Mouse (Mus musculus) embryonic facial prominence, embryonic 11.5 days (tissue): ENCODE measurements around the gene Lurap1l. TPM values are rescaled to one million over a fixed set of nuclear protein-coding genes. Genes with fewer than 3 reads are reported as not detected.

Source experiments
- ATAC-seq: fragments of 200-750 bp; cut with Nextera tagmentation; replicated peaks from 2 replicates; pipeline ENCODE4 v1.8.0; 2017; ENCODE audit warnings: low read depth; ENCODE audit not compliant: insufficient number of reproducible peaks, low FRiP score, low TSS enrichment
- DNase-seq: peaks from one replicate; pipeline ENCODE4 v3.0.0-alpha.2; 2015; ENCODE audit warnings: low spot score
- H3K27ac ChIP-seq: fragments of 300-500 bp; sonication (generic); replicated peaks from 2 replicates; pipeline ENCODE4 v1.5.1; 2014; ENCODE audit warnings: mild to moderate bottlenecking, low read depth, low read length, control low read depth
- H3K27me3 ChIP-seq: fragments of 300-500 bp; sonication (generic); 2 replicates; pipeline ENCODE4 v1.6.1; 2014; ENCODE audit warnings: mild to moderate bottlenecking, low read length, moderate library complexity, mixed read lengths; ENCODE audit not compliant: control insufficient read depth, insufficient read depth
- H3K36me3 ChIP-seq: fragments of 300-500 bp; sonication (generic); replicated peaks from 2 replicates; pipeline ENCODE4 v1.6.1; 2014; ENCODE audit warnings: low read depth, mild to moderate bottlenecking, low read length, moderate library complexity, mixed read lengths; ENCODE audit not compliant: control insufficient read depth, insufficient read depth
- H3K4me1 ChIP-seq: fragments of 300-500 bp; sonication (generic); 2 replicates; pipeline ENCODE4 v1.6.1; 2014; ENCODE audit warnings: low read length, mixed read lengths; ENCODE audit not compliant: control insufficient read depth, insufficient read depth
- H3K4me2 ChIP-seq: fragments of 300-500 bp; sonication (generic); 2 replicates; pipeline ENCODE4 v1.6.1; 2014; ENCODE audit warnings: low read depth, mild to moderate bottlenecking, control low read depth, low read length, moderate library complexity
- H3K4me3 ChIP-seq: fragments of 300-500 bp; sonication (generic); 2 replicates; pipeline ENCODE4 v1.5.1; 2014; ENCODE audit warnings: low read depth, low read length, control low read depth
- H3K9ac ChIP-seq: fragments of 300-500 bp; sonication (generic); replicated peaks from 2 replicates; pipeline ENCODE4 v1.6.1; 2014; ENCODE audit warnings: mild to moderate bottlenecking, control low read depth, low read length
- H3K9me3 ChIP-seq: fragments of 300-500 bp; sonication (generic); replicated peaks from 2 replicates; pipeline ENCODE4 v1.6.1; 2016; ENCODE audit warnings: mild to moderate bottlenecking, low read length, inconsistent platforms, mixed read lengths; ENCODE audit not compliant: control insufficient read depth
- WGBS: fragments of 180-500 bp; shearing (Covaris S2); extraction: QIAGEN DNeasy Blood & Tissue Kit; methylation state at CpG from one replicate; pipeline ENCODE4 v1.1.7; 2014; 5-methylcytosine and 5-hydroxymethylcytosine counted together
- polyA plus RNA-seq: library from polyadenylated mRNA; unstranded; fragments of >200 nt; fragmentation: Nextera tagmentation; extraction: Ambion mirVana; gene quantifications from 2 replicates; pipeline ENCODE4 v1.2.1, GENCODE M21; 2014

Lurap1l gene
- polyA plus RNA-seq, 1 experiment from 2014 or later, result 3.8 TPM

GRCm38 (mm10) chr4:80941978-80942377 is 31.5 kb downstream of the Lurap1l start:
- no peaks in the 10 kb centered on the region for H3K9me3 ChIP-seq
- no peaks in the 10 kb centered on the region for H3K36me3 ChIP-seq
- ATAC-seq (no peak), DNase-seq (no peak)
- no peak overlapping the region for H3K4me3 ChIP-seq
- no peak overlapping the region for H3K27ac ChIP-seq
- H3K9ac ChIP-seq, result no peak overlapping the region
- no peaks in the 10 kb centered on the region for H3K4me1 ChIP-seq
- 84% methylated on average over 3 of the region's 3 CpGs for WGBS
- no peaks in the 10 kb centered on the region for H3K27me3 ChIP-seq
- no peak overlapping the region for H3K4me2 ChIP-seq

- Histone ChIP-seq H3K27ac (no peak overlapping the region), H3K4me1 (no peaks in the 10 kb centered on the region), H3K36me3 (no peaks in the 10 kb centered on the region), H3K9ac (no peak overlapping the region), H3K9me3 (no peaks in the 10 kb centered on the region), H3K27me3 (no peaks in the 10 kb centered on the region), H3K4me3 (no peak overlapping the region), H3K4me2 (no peak overlapping the region)
- no peak for ATAC-seq
- DNase-seq, result no peak
These were observed 34.2 kb downstream of the Lurap1l start for GRCm38 (mm10) chr4:80944605-80945004.

- no peaks in the 10 kb centered on the region for H3K27me3 ChIP-seq
- H3K9me3 ChIP-seq, result no peaks in the 10 kb centered on the region
- H3K4me1 ChIP-seq, result no peaks in the 10 kb centered on the region
- H3K4me3 ChIP-seq, result no peak overlapping the region
- no peak overlapping the region for H3K27ac ChIP-seq
- ATAC-seq (no peak), DNase-seq (no peak)
- H3K4me2 ChIP-seq, result no peak overlapping the region
- H3K9ac ChIP-seq, result no peak overlapping the region
- no peaks in the 10 kb centered on the region for H3K36me3 ChIP-seq
These were observed 38.7 kb downstream of the Lurap1l start for GRCm38 (mm10) chr4:80949110-80949509.

- Histone ChIP-seq H3K9me3 (no peaks in the 10 kb centered on the region), H3K36me3 (no peaks in the 10 kb centered on the region), H3K27me3 (no peaks in the 10 kb centered on the region), H3K4me1 (no peaks in the 10 kb centered on the region), H3K4me2 (no peak overlapping the region), H3K27ac (no peak overlapping the region), H3K9ac (no peak overlapping the region), H3K4me3 (no peak overlapping the region)
- 73% methylated on average over 2 of the region's 2 CpGs for WGBS
- DNase-seq (no peak), ATAC-seq (no peak)
These were observed 39.3 kb downstream of the Lurap1l start for GRCm38 (mm10) chr4:80949720-80950119.

- Histone ChIP-seq H3K9me3 (no peaks in the 10 kb centered on the region), H3K27ac (no peak overlapping the region), H3K4me3 (no peak overlapping the region), H3K4me1 (no peaks in the 10 kb centered on the region), H3K4me2 (no peak overlapping the region), H3K36me3 (no peaks in the 10 kb centered on the region), H3K27me3 (no peaks in the 10 kb centered on the region), H3K9ac (no peak overlapping the region)
- WGBS, result 69% methylated on average over 8 of the region's 8 CpGs
- DNase-seq (no peak), ATAC-seq (no peak)
These were observed 39.9 kb downstream of the Lurap1l start for GRCm38 (mm10) chr4:80950280-80950781.

GRCm38 (mm10) chr4:80952653-80953052 is 42.2 kb downstream of the Lurap1l start:
- Histone ChIP-seq H3K4me2 (no peak overlapping the region), H3K27me3 (no peaks in the 10 kb centered on the region), H3K4me1 (no peaks in the 10 kb centered on the region), H3K27ac (no peak overlapping the region), H3K36me3 (no peaks in the 10 kb centered on the region), H3K4me3 (no peak overlapping the region), H3K9ac (no peak overlapping the region), H3K9me3 (no peaks in the 10 kb centered on the region)
- DNase-seq, result no peak
- WGBS, result 78% methylated on average over 1 of the region's 1 CpGs
- no peak for ATAC-seq

GRCm38 (mm10) chr4:80955942-80956341 is 45.5 kb downstream of the Lurap1l start:
- no peak overlapping the region for H3K27ac ChIP-seq
- no peaks in the 10 kb centered on the region for H3K9me3 ChIP-seq
- H3K27me3 ChIP-seq, result no peaks in the 10 kb centered on the region
- H3K4me3 ChIP-seq, result no peak overlapping the region
- WGBS, result 84% methylated on average over 2 of the region's 2 CpGs
- no peaks in the 10 kb centered on the region for H3K4me1 ChIP-seq
- DNase-seq, result no peak
- no peak overlapping the region for H3K9ac ChIP-seq
- no peak for ATAC-seq
- H3K4me2 ChIP-seq, result no peak overlapping the region
- H3K36me3 ChIP-seq, result no peaks in the 10 kb centered on the region

GRCm38 (mm10) chr4:80967526-80967925 is 57.1 kb downstream of the Lurap1l start:
- no peak overlapping the region for H3K9ac ChIP-seq
- no peaks in the 10 kb centered on the region for H3K36me3 ChIP-seq
- DNase-seq (no peak), ATAC-seq (no peak)
- H3K4me2 ChIP-seq, result no peak overlapping the region
- H3K27ac ChIP-seq, result no peak overlapping the region
- H3K9me3 ChIP-seq, result no peaks in the 10 kb centered on the region
- 92% methylated on average over 17 of the region's 17 CpGs for WGBS
- no peaks in the 10 kb centered on the region for H3K27me3 ChIP-seq
- no peaks in the 10 kb centered on the region for H3K4me1 ChIP-seq
- no peak overlapping the region for H3K4me3 ChIP-seq
